Mouse (Mus musculus) neural tube, embryonic 11.5 days (tissue): Measurements from ENCODE around the gene Trmt10a. TPM values are rescaled to one million over a fixed set of nuclear protein-coding genes. Genes with fewer than 3 reads are reported as not detected.

ENCODE experiments used
- ATAC-seq: fragments of 200-750 bp; cut with Nextera tagmentation; 2 replicates; pipeline ENCODE4 v1.8.0; 2017; ENCODE audit warnings: moderate number of reproducible peaks, mild to moderate bottlenecking, moderate TSS enrichment, moderate library complexity; ENCODE audit not compliant: insufficient read depth, low FRiP score, low TSS enrichment
- DNase-seq: peaks from one replicate; pipeline ENCODE4 v3.0.0-alpha.2; 2015; ENCODE audit warnings: low spot score
- H3K27ac ChIP-seq: fragments of 300-500 bp; sonication (generic); 2 replicates; pipeline ENCODE4 v1.5.1; 2014; ENCODE audit warnings: low read depth, mild to moderate bottlenecking, low read length
- H3K27me3 ChIP-seq: fragments of 300-500 bp; sonication (generic); 2 replicates; pipeline ENCODE4 v1.6.1; 2014; ENCODE audit warnings: mild to moderate bottlenecking, low read length, mixed read lengths; ENCODE audit not compliant: control insufficient read depth, insufficient read depth
- H3K36me3 ChIP-seq: fragments of 300-500 bp; sonication (generic); 2 replicates; pipeline ENCODE4 v1.6.1; 2014; ENCODE audit warnings: mild to moderate bottlenecking, low read length, moderate library complexity, mixed read lengths; ENCODE audit not compliant: control insufficient read depth, insufficient read depth
- H3K4me1 ChIP-seq: fragments of 300-500 bp; sonication (generic); 2 replicates; pipeline ENCODE4 v1.6.1; 2014; ENCODE audit warnings: low read length, mixed read lengths; ENCODE audit not compliant: control insufficient read depth, insufficient read depth
- H3K4me2 ChIP-seq: fragments of 300-500 bp; sonication (generic); 2 replicates; pipeline ENCODE4 v1.6.1; 2014; ENCODE audit warnings: low read depth, mild to moderate bottlenecking, moderate library complexity
- H3K4me3 ChIP-seq: fragments of 300-500 bp; sonication (generic); 2 replicates; pipeline ENCODE4 v1.5.1; 2014; ENCODE audit warnings: low read depth, low read length
- H3K9ac ChIP-seq: fragments of 300-500 bp; sonication (generic); 2 replicates; pipeline ENCODE4 v1.6.1; 2014; ENCODE audit warnings: mild to moderate bottlenecking, low read length
- H3K9me3 ChIP-seq: fragments of 300-500 bp; sonication (generic); 2 replicates; pipeline ENCODE4 v1.6.1; 2016; ENCODE audit warnings: low read length; ENCODE audit not compliant: control insufficient read depth
- WGBS: fragments of 180-500 bp; shearing (Covaris S2); extraction: QIAGEN DNeasy Blood & Tissue Kit; methylation state at CpG from one replicate; pipeline ENCODE4 v1.1.7; 2014; 5-methylcytosine and 5-hydroxymethylcytosine counted together
- polyA plus RNA-seq: library from polyadenylated mRNA; unstranded; fragments of >200 nt; fragmentation: Nextera tagmentation; extraction: Ambion mirVana; gene quantifications from 2 replicates; pipeline ENCODE4 v1.2.1, GENCODE M21; 2014

Gene Trmt10a
- polyA plus RNA-seq: 13.8 and 17.0 TPM in 2 replicates

- H3K9me3 ChIP-seq: no peaks in the 10 kb centered on the region
- ATAC-seq: peak; percentile 98
- H3K4me3 ChIP-seq: peak within 1 kb of the TSS; percentile 65
- DNase-seq: peak; percentile 98
- no peaks in the 10 kb centered on the region for H3K4me1 ChIP-seq
- WGBS: under 1% methylated on average over 70 of the region's 70 CpGs
- no peaks in the 10 kb centered on the region for H3K27me3 ChIP-seq
- peak within 1 kb of the TSS; percentile 98 for H3K27ac ChIP-seq
- peak within 1 kb of the TSS; percentile 89 for H3K9ac ChIP-seq
- no peaks in the 10 kb centered on the region for H3K36me3 ChIP-seq
- H3K4me2 ChIP-seq: peak within 1 kb of the TSS; percentile 74
Observed at GRCm38 (mm10) chr3:138143315-138144059, at the start of gene Trmt10a. Gene Trmt10a (plus strand): TSS chr3:138143448.

DNA sequence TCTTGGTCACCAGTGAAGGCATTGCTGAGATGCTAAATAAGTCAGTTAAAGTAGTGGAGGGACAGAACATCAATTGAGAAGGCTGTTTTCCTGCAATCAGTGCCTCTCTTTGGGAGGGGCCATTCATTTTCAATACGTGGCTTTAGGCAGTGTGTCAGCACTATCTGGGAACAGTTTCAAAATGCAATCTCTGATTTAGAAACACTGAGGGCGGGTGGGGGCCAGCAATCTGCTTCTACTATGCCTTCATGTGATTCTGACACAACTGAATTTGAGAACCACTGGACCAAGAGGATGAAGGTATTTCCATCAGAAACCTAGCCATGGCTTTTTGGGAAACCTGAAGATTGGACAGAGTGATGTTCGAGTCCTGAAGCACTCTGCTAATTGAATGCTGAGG is 47.9 kb upstream of the Trmt10a start:
- Histone ChIP-seq H3K4me3 (no peak overlapping the region), H3K9me3 (no peaks in the 10 kb centered on the region), H3K4me2 (no peak overlapping the region), H3K36me3 (no peaks in the 10 kb centered on the region), H3K27me3 (no peaks in the 10 kb centered on the region), H3K9ac (no peak overlapping the region), H3K4me1 (no peaks in the 10 kb centered on the region), H3K27ac (no peak overlapping the region)
- DNase-seq (no peak), ATAC-seq (no peak)
- 88% methylated on average over 3 of the region's 3 CpGs for WGBS

DNA sequence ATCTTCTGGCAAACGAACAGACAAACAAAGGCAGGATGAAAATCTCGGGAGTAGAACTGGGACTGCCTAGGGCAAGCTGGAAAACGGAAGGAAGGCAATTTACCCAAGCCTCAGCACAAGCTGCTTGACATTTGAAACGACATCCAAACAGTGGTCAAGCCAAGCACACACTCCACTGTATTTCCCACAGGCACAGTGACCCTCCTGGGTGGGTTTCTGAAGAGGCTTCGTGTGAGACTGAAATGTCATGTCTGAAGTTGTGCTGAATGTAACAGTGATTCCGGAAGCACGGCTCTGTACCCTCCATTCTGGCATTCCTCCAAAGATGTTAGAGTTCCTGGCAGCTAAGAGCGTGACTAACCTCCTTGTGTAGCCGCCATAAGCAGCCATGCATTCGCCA is 47.5 kb upstream of the Trmt10a start:
- DNase-seq: no peak
- no peak overlapping the region for H3K4me2 ChIP-seq

GRCm38 (mm10) chr3:138096263-138097028 is 46.8 kb upstream of the Trmt10a start:
- Histone ChIP-seq H3K4me3 (no peak overlapping the region), H3K9me3 (no peaks in the 10 kb centered on the region), H3K27me3 (no peaks in the 10 kb centered on the region), H3K36me3 (no peaks in the 10 kb centered on the region), H3K27ac (no peak overlapping the region), H3K9ac (no peak overlapping the region), H3K4me1 (no peaks in the 10 kb centered on the region), H3K4me2 (no peak overlapping the region)
- ATAC-seq (no peak), DNase-seq (no peak)
- 86% methylated on average over 19 of the region's 19 CpGs for WGBS

More for the DNA sequence above, 47.5 kb upstream of the Trmt10a start:
- H3K9me3 ChIP-seq: no peaks in the 10 kb centered on the region
- no peak overlapping the region for H3K9ac ChIP-seq
- ATAC-seq: no peak
- WGBS: 83% methylated on average over 10 of the region's 10 CpGs
- no peaks in the 10 kb centered on the region for H3K27me3 ChIP-seq
- no peak overlapping the region for H3K27ac ChIP-seq
- no peaks in the 10 kb centered on the region for H3K4me1 ChIP-seq
- no peaks in the 10 kb centered on the region for H3K36me3 ChIP-seq
- no peak overlapping the region for H3K4me3 ChIP-seq

DNA sequence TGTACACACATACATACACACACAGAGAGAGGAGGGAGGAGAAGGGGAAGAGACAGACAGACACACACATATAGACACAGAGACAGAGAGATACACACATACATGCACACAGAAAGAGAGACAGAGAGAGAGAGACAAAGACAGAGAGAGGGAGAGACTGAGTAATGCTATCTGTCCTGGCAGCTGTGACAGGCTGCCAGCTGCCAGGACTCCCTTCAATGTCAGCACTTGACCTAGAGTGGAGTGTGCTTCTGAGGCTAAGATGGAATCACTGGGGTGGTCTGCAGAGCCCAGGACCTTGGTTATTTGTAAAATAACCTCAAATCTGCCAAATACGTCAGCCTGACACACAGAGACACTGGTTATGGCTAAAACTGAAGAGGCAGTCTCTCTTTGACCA is 45.5 kb upstream of the Trmt10a start:
- no peaks in the 10 kb centered on the region for H3K9me3 ChIP-seq
- H3K4me1 ChIP-seq: no peaks in the 10 kb centered on the region
- WGBS: 91% methylated on average over 1 of the region's 1 CpGs
- H3K4me3 ChIP-seq: no peak overlapping the region
- no peaks in the 10 kb centered on the region for H3K36me3 ChIP-seq
- no peak for DNase-seq
- H3K4me2 ChIP-seq: no peak overlapping the region
- no peaks in the 10 kb centered on the region for H3K27me3 ChIP-seq
- no peak overlapping the region for H3K9ac ChIP-seq
- H3K27ac ChIP-seq: no peak overlapping the region
- no peak for ATAC-seq

GRCm38 (mm10) chr3:138101936-138102335 is 41.3 kb upstream of the Trmt10a start:
- H3K4me2 ChIP-seq: no peak overlapping the region
- no peaks in the 10 kb centered on the region for H3K4me1 ChIP-seq
- H3K4me3 ChIP-seq: no peak overlapping the region
- no peaks in the 10 kb centered on the region for H3K36me3 ChIP-seq
- H3K27ac ChIP-seq: no peak overlapping the region
- no peaks in the 10 kb centered on the region for H3K9me3 ChIP-seq
- no peak for DNase-seq
- 82% methylated on average over 4 of the region's 4 CpGs for WGBS
- ATAC-seq: no peak
- H3K9ac ChIP-seq: no peak overlapping the region
- no peaks in the 10 kb centered on the region for H3K27me3 ChIP-seq

GRCm38 (mm10) chr3:138103690-138104089 is 39.6 kb upstream of the Trmt10a start:
- WGBS: 90% methylated on average over 4 of the region's 4 CpGs
- H3K9me3 ChIP-seq: no peaks in the 10 kb centered on the region
- no peak for ATAC-seq
- H3K9ac ChIP-seq: no peak overlapping the region
- H3K4me2 ChIP-seq: no peak overlapping the region
- no peak overlapping the region for H3K27ac ChIP-seq
- H3K27me3 ChIP-seq: no peaks in the 10 kb centered on the region
- no peaks in the 10 kb centered on the region for H3K36me3 ChIP-seq
- no peak for DNase-seq
- no peaks in the 10 kb centered on the region for H3K4me1 ChIP-seq
- H3K4me3 ChIP-seq: no peak overlapping the region

- Histone ChIP-seq H3K27ac (no peak overlapping the region), H3K36me3 (no peaks in the 10 kb centered on the region), H3K27me3 (no peaks in the 10 kb centered on the region), H3K9me3 (no peaks in the 10 kb centered on the region), H3K9ac (no peak overlapping the region), H3K4me1 (no peaks in the 10 kb centered on the region), H3K4me3 (no peak overlapping the region), H3K4me2 (no peak overlapping the region)
- 75% methylated on average over 5 of the region's 5 CpGs for WGBS
- DNase-seq (no peak), ATAC-seq (no peak)
Observed at GRCm38 (mm10) chr3:138105056-138105455, 38.2 kb upstream of the Trmt10a start.

GRCm38 (mm10) chr3:138106887-138107286 is 36.4 kb upstream of the Trmt10a start:
- Histone ChIP-seq H3K36me3 (no peaks in the 10 kb centered on the region), H3K4me2 (no peak overlapping the region), H3K27me3 (no peaks in the 10 kb centered on the region), H3K4me1 (no peaks in the 10 kb centered on the region), H3K27ac (no peak overlapping the region), H3K4me3 (no peak overlapping the region), H3K9me3 (no peaks in the 10 kb centered on the region), H3K9ac (no peak overlapping the region)
- ATAC-seq (no peak), DNase-seq (no peak)
- WGBS: 94% methylated on average over 10 of the region's 10 CpGs
